Mouse (Mus musculus) layer of hippocampus, adult 2 months (tissue): ENCODE measurements around the gene Zfp511. TPM values are rescaled to one million over a fixed set of nuclear protein-coding genes. Genes with fewer than 3 reads are reported as not detected.

ENCODE experiments used
- DNase-seq, 2 experiments: peaks; one replicate each; pipeline ENCODE4 v3.0.0; 2022; ENCODE audit warnings: low spot score in 2 of 2
- H3K27ac ChIP-seq: fragments of 200-600 bp; 2 replicates; pipeline ENCODE4 v1.8.1; 2022
- H3K4me3 ChIP-seq: fragments of 200-600 bp; 2 replicates; pipeline ENCODE4 v1.8.1; 2022; ENCODE audit warnings: mild to moderate bottlenecking
- CTCF ChIP-seq: fragments of 200-600 bp; conservative IDR thresholded peaks from 2 replicates; pipeline ENCODE4 v1.8.1; 2022; ENCODE audit warnings: antibody characterized with exemption, mild to moderate bottlenecking, moderate library complexity
- microRNA-seq, 2 experiments: library from miRNA; unstranded; fragments of <30 nt; microRNA quantifications; one replicate each; pipeline ENCODE4 v1.2.0; 2021
- total RNA-seq, 2 experiments: library from RNA; stranded (reverse); gene quantifications; 2 replicates each; pipeline ENCODE4 v1.2.3; 2021

Gene Zfp511
- total RNA-seq, 2 experiments from 2014 or later = 24.8 to 28.7 TPM

GRCm38 (mm10) chr7:140081408-140082241, 45.4 kb downstream of the Zfp511 start:
- Histone ChIP-seq H3K4me3 (peak overlapping the region; percentile 54), H3K27ac (peak overlapping the region; percentile 99)
- TF ChIP-seq CTCF = no peak
- peak in 1 of 2 experiments; percentile 34 for DNase-seq

- Histone ChIP-seq H3K4me3 (peak within 1 kb of the TSS; percentile 54), H3K27ac (peak within 1 kb of the TSS; percentile 99)
- TF ChIP-seq CTCF = peak; percentile 75
- DNase-seq = peak; percentile 91 to 94
These were observed 46.1 kb downstream of the Zfp511 start, which contains the start of gene Caly for GRCm38 (mm10) chr7:140082242-140082678. Caly (minus strand) TSS chr7:140082548.

Small RNA genes within 50 kb of the gene (microRNA-seq; reads per million reads assigned to microRNA genes)
- gene Mir7062 = 0.64 to 1.1 reads per million in 2 experiments

Other genes starting within 250 kb of the Zfp511 start
- gene Adgra1, start 202.2 kb upstream of the Zfp511 start, total RNA-seq = 10 to 100 TPM; 45.8 to 48.8 TPM
- 10 to 100 TPM; 80.3 to 87.0 TPM for gene Kndc1, start 141.7 kb upstream of the Zfp511 start, total RNA-seq
- gene Utf1, start 92.6 kb upstream of the Zfp511 start, total RNA-seq = not detected
- gene 6430531B16Rik, start 57.6 kb upstream of the Zfp511 start, total RNA-seq = 1 to 10 TPM; 1.3 to 1.5 TPM
- gene Adam8, start 43.8 kb upstream of the Zfp511 start, total RNA-seq = 1 to 10 TPM; 3.4 to 6.0 TPM
- 10 to 100 TPM; 39.9 to 40.6 TPM for gene Tubgcp2, start 278 bp downstream of the Zfp511 start, total RNA-seq
- gene Msx3, start 12.7 kb downstream of the Zfp511 start, total RNA-seq = under 1 TPM in 1 of 2 experiments, not detected in 1; 0.15 TPM
- 100 to 1,000 TPM; 255 to 267 TPM for gene Caly, start 46.2 kb downstream of the Zfp511 start, total RNA-seq
- not detected for gene Prap1, start 57.0 kb downstream of the Zfp511 start, total RNA-seq
- 10 to 100 TPM; 46.6 to 48.5 TPM for gene Fuom, start 66.0 kb downstream of the Zfp511 start, total RNA-seq
- 1 to 10 TPM; 4.6 to 6.5 TPM for gene Paox, start 79.4 kb downstream of the Zfp511 start, total RNA-seq
- gene Echs1, start 80.1 kb downstream of the Zfp511 start, total RNA-seq = 10 to 100 TPM; 60.0 to 63.2 TPM
- 10 to 100 TPM; 27.8 to 27.9 TPM for gene Mtg1, start 101.2 kb downstream of the Zfp511 start, total RNA-seq
- 100 to 1,000 TPM; 177 to 178 TPM for gene Sprn, start 118.5 kb downstream of the Zfp511 start, total RNA-seq
- gene Olfr522, start 128.4 kb downstream of the Zfp511 start, total RNA-seq = not detected
- under 1 TPM; 0.10 to 0.20 TPM for gene Olfr523, start 136.8 kb downstream of the Zfp511 start, total RNA-seq
- not detected for gene Olfr524, start 169.6 kb downstream of the Zfp511 start, total RNA-seq
- gene Cd163l1, start 181.9 kb downstream of the Zfp511 start, total RNA-seq = under 1 TPM; 0.44 to 0.56 TPM
- gene 5830411N06Rik, start 210.9 kb downstream of the Zfp511 start, total RNA-seq = under 1 TPM in 1 of 2 experiments, not detected in 1; 0.12 TPM